Mouse (Mus musculus): ENCODE measurements around the gene S100a4.

Gene S100a4

GRCm38 (mm10) chr3:90623435-90624071 is 20.0 kb downstream of the S100a4 start:
- peak; percentile 28 for DNase-seq (ENCODE audit: low read depth, low spot score)

GRCm38 (mm10) chr3:90625496-90625895 is 21.9 kb downstream of the S100a4 start:
- no peak for DNase-seq (ENCODE audit: low read depth, low spot score)

GRCm38 (mm10) chr3:90626266-90627021 is 22.9 kb downstream of the S100a4 start:
- no peak for DNase-seq (ENCODE audit: low read depth, low spot score)

GRCm38 (mm10) chr3:90627366-90627765 is 23.8 kb downstream of the S100a4 start:
- DNase-seq (ENCODE audit: low read depth, low spot score): no peak

- no peak for DNase-seq (ENCODE audit: low read depth, low spot score)
These were observed 24.2 kb downstream of the S100a4 start for GRCm38 (mm10) chr3:90627807-90628206.

GRCm38 (mm10) chr3:90629298-90629697 is 25.7 kb downstream of the S100a4 start:
- no peak for DNase-seq (ENCODE audit: low read depth, low spot score)

GRCm38 (mm10) chr3:90631984-90632383 is 28.4 kb downstream of the S100a4 start:
- no peak for DNase-seq (ENCODE audit: low read depth, low spot score)

- DNase-seq (ENCODE audit: low read depth, low spot score): no peak
These were observed 35.1 kb downstream of the S100a4 start for GRCm38 (mm10) chr3:90638511-90639275.

GRCm38 (mm10) chr3:90639511-90640154 is 36.1 kb downstream of the S100a4 start:
- peak; percentile 74 for DNase-seq (ENCODE audit: low read depth, low spot score)

GRCm38 (mm10) chr3:90640981-90641380 is 37.4 kb downstream of the S100a4 start:
- no peak for DNase-seq (ENCODE audit: low read depth, low spot score)

GRCm38 (mm10) chr3:90644220-90644619 is 40.6 kb downstream of the S100a4 start:
- DNase-seq (ENCODE audit: low read depth, low spot score): peak; percentile 46

- no peak for DNase-seq (ENCODE audit: low read depth, low spot score)
These were observed 43.7 kb downstream of the S100a4 start for GRCm38 (mm10) chr3:90647291-90647690.

GRCm38 (mm10) chr3:90648981-90649380 is 45.4 kb downstream of the S100a4 start:
- DNase-seq (ENCODE audit: low read depth, low spot score): no peak

- DNase-seq (ENCODE audit: low read depth, low spot score): no peak
These were observed 46.3 kb downstream of the S100a4 start for GRCm38 (mm10) chr3:90649832-90650231.

GRCm38 (mm10) chr3:90652878-90653508 is 49.4 kb downstream of the S100a4 start:
- DNase-seq (ENCODE audit: low read depth, low spot score): peak; percentile 77

GRCm38 (mm10) chr3:90653717-90654116 is 50.1 kb downstream of the S100a4 start, which contains the start of gene S100a7a:
S100a7a (plus strand) TSS chr3:90654017.
- no peak for DNase-seq (ENCODE audit: low read depth, low spot score)
